Mouse (Mus musculus): ENCODE measurements at regions not wholly inside any gene's neighbourhood (a gene's known extent, or its start where the extent isn't known, plus 50 kb on each side); places are given as distances from the start of the nearest gene placed in this dataset.

DNA sequence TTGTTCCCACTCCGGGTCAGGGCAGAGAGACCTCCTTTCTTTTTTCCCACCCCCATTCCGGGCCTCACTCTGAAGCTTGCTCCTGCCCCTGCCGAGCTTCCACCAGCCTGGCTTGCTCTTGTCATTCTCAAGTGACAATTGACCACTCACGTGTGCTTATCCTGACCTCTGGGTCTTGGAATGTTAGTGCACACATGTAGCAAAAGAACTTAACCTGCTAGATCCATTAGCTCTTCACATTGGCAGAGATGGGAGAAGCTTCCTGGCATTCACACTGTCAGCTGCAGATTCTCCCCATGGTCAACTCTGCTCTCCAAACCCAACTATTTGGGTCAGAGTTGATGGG, 199.6 kb downstream of the Ets1 start:
- TF ChIP-seq CTCF (conservative IDR thresholded peaks at IDR 0.05; ENCODE audit: low read length) (no peak), POU5F1 (IDR thresholded peaks at IDR 0.05; ENCODE audit: borderline replicate concordance, low read length) (no peak)
